Mouse (Mus musculus) myocyte (in vitro differentiated cells): ENCODE data around the gene F830045P16Rik. TPM values are rescaled to one million over a fixed set of nuclear protein-coding genes. Genes with fewer than 3 reads are reported as not detected.

ENCODE experiments used
- H3K27me3 ChIP-seq: one replicate; pipeline ENCODE4 v1.6.1; 2011; ENCODE audit not compliant: control insufficient read depth, insufficient read depth, insufficient read length
- H3K36me3 ChIP-seq: one replicate; pipeline ENCODE4 v1.6.1; 2011; ENCODE audit not compliant: control insufficient read depth, insufficient read depth
- H3K4me2 ChIP-seq: one replicate; pipeline ENCODE4 v1.6.1; 2011; ENCODE audit warnings: low read depth, control low read depth
- H3K4me3 ChIP-seq: one replicate; pipeline ENCODE4 v1.5.1; 2011; ENCODE audit warnings: mild to moderate bottlenecking, control low read depth, moderate library complexity
- H3K79me2 ChIP-seq: one replicate; pipeline ENCODE4 v1.6.1; 2011; ENCODE audit not compliant: control insufficient read depth, insufficient read depth
- H3ac ChIP-seq: one replicate; pipeline ENCODE4 v1.6.1; 2011; ENCODE audit not compliant: control insufficient read depth, insufficient read length
- CEBPB ChIP-seq: IDR thresholded peaks from 2 replicates; pipeline ENCODE4 v1.6.1; 2011; ENCODE audit warnings: mild to moderate bottlenecking, moderate library complexity; ENCODE audit not compliant: poor library complexity, insufficient read depth, severe bottlenecking
- E2F4 ChIP-seq: IDR thresholded peaks from one replicate; pipeline ENCODE4 v1.6.1; 2011; ENCODE audit warnings: mild to moderate bottlenecking, control low read depth, moderate library complexity; ENCODE audit not compliant: insufficient read depth
- MAX ChIP-seq: IDR thresholded peaks from one replicate; pipeline ENCODE4 v1.6.1; 2011; ENCODE audit warnings: low read depth, mild to moderate bottlenecking, control low read depth
- MYOD1 ChIP-seq, 3 experiments: IDR thresholded peaks; one replicate each; pipeline ENCODE4 v1.6.1; 2011; ENCODE audit warnings: control low read depth in 2 of 3, low read depth in 2 of 3, mild to moderate bottlenecking in 2 of 3, moderate library complexity in 1 of 3; ENCODE audit not compliant: insufficient read length in 2 of 3, control insufficient read depth in 1 of 3
- MYOG ChIP-seq, 3 experiments: IDR thresholded peaks; one replicate each; pipeline ENCODE4 v1.6.1; 2011; ENCODE audit warnings: control low read depth in 2 of 3, low read depth in 2 of 3, mild to moderate bottlenecking in 2 of 3; ENCODE audit not compliant: insufficient read length in 2 of 3, control insufficient read depth in 1 of 3, insufficient read depth in 1 of 3
- POLR2A ChIP-seq: IDR thresholded peaks from one replicate; pipeline ENCODE4 v1.6.1; 2011; ENCODE audit warnings: low read depth, mild to moderate bottlenecking, control low read depth, moderate library complexity; ENCODE audit not compliant: insufficient read length
- POLR2AphosphoS2 ChIP-seq: IDR thresholded peaks from one replicate; pipeline ENCODE4 v1.6.1; 2011; ENCODE audit warnings: low read depth, control low read depth; ENCODE audit not compliant: insufficient read length
- REST ChIP-seq: IDR thresholded peaks from one replicate; pipeline ENCODE4 v1.6.1; 2011; ENCODE audit warnings: mild to moderate bottlenecking, control low read depth, moderate library complexity; ENCODE audit not compliant: insufficient read depth, insufficient read length
- SRF ChIP-seq: IDR thresholded peaks from one replicate; pipeline ENCODE4 v1.6.1; 2011; ENCODE audit warnings: low read depth; ENCODE audit not compliant: control insufficient read depth, insufficient read length
- TCF12 ChIP-seq: IDR thresholded peaks from one replicate; pipeline ENCODE4 v1.6.1; 2011; ENCODE audit warnings: mild to moderate bottlenecking, control low read depth; ENCODE audit not compliant: poor library complexity, insufficient read depth, severe bottlenecking
- TCF3 ChIP-seq: IDR thresholded peaks from one replicate; pipeline ENCODE4 v1.6.1; 2011; ENCODE audit warnings: low read depth, control low read depth; ENCODE audit not compliant: insufficient read length
- USF1 ChIP-seq: IDR thresholded peaks from one replicate; pipeline ENCODE4 v1.6.1; 2011; ENCODE audit warnings: low read depth, mild to moderate bottlenecking, control low read depth, moderate library complexity
- polyA plus RNA-seq: library from polyadenylated mRNA; unstranded; fragments of >200 nt; fragmentation: generic; extraction: Trizol; gene quantifications from one replicate; pipeline ENCODE4 v1.2.1, GENCODE M21; 2012; ENCODE audit warnings: missing spikeins

The F830045P16Rik gene
- polyA plus RNA-seq, 1 experiment, result not detected

- TF ChIP-seq CEBPB, result no peak
- no peak for TF ChIP-seq MYOG (IDR thresholded peaks at IDR 0.05; ENCODE audit: control insufficient read depth in 1 of 3, insufficient read depth in 1 of 3, insufficient read length in 2 of 3, low read depth in 2 of 3)
- TF ChIP-seq REST, result no peak
- no peak for TF ChIP-seq SRF
- no peak for TF ChIP-seq TCF12
- TF ChIP-seq TCF3, result no peak
- no peak for TF ChIP-seq POLR2A
- TF ChIP-seq MAX, result no peak
- TF ChIP-seq MYOD1 (IDR thresholded peaks at IDR 0.05; ENCODE audit: control insufficient read depth in 1 of 3, insufficient read length in 2 of 3, low read depth in 2 of 3), result no peak
- TF ChIP-seq USF1, result no peak
- TF ChIP-seq POLR2AphosphoS2, result no peak
- no peak for TF ChIP-seq E2F4
These were observed 44.3 kb upstream of the F830045P16Rik start for GRCm38 (mm10) chr2:129580656-129581055.

DNA sequence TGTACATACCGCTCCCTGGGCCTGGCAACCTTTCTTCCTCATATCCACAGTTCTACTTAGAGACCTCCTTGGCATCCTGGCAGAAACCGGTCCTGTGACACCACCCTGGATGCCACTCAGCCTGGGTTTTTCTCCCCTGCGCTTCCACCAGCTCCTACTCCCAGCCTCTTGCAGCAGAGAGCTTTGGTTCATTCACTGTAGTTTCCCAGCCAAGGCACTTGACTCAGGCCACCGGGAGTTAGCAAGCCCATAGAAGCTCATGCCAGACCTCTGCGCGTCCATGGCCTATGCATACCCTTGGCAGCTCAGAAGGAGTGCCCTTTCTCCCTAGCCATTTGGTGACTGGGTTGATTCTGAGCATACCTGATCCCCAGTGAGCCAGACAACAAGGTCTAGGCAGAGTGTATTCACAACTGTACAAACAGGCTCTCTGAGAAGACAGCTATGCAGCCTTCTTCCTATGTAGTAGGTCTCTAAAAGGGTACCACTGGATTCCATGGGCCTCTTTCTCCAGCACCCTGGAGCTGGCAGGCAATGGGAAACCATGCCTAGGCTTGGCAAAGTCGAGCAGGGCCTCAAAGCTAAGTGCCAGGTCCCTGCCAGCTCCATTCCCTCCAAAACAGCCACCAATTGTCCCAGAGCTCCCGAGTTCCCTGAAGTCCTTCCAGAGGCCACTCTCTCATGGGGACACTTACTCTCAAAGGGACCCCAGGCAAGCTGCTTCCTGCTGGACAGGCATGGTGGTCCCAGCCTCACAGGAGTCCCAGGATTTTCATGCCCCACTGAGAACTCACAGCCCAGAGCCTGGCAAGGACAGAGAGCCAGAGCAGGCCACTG, 40.4 kb upstream of the F830045P16Rik start:
- peaks cover 40% of the 10 kb centered on the region for H3K27me3 ChIP-seq
- H3ac ChIP-seq, result no peak overlapping the region
- H3K4me3 ChIP-seq, result no peak overlapping the region
- no peak for TF ChIP-seq POLR2AphosphoS2
- TF ChIP-seq POLR2A, result no peak
- no peak for TF ChIP-seq TCF12
- no peak for TF ChIP-seq CEBPB
- TF ChIP-seq MYOD1 (IDR thresholded peaks at IDR 0.05; ENCODE audit: control insufficient read depth in 1 of 3, insufficient read length in 2 of 3, low read depth in 2 of 3), result no peak
- no peak for TF ChIP-seq USF1
- no peak for TF ChIP-seq TCF3
- no peak for TF ChIP-seq MYOG (IDR thresholded peaks at IDR 0.05; ENCODE audit: control insufficient read depth in 1 of 3, insufficient read depth in 1 of 3, insufficient read length in 2 of 3, low read depth in 2 of 3)
- TF ChIP-seq SRF, result no peak
- no peak for TF ChIP-seq MAX
- TF ChIP-seq E2F4, result no peak
- no peak for TF ChIP-seq REST
- H3K79me2 ChIP-seq, result no peaks in the 10 kb centered on the region
- no peaks in the 10 kb centered on the region for H3K36me3 ChIP-seq
- no peak overlapping the region for H3K4me2 ChIP-seq

More at GRCm38 (mm10) chr2:129580656-129581055, 44.3 kb upstream of the F830045P16Rik start:
- Histone ChIP-seq H3K4me2 (no peak overlapping the region), H3K79me2 (no peaks in the 10 kb centered on the region), H3K27me3 (peaks cover 8% of the 10 kb centered on the region), H3K4me3 (no peak overlapping the region), H3ac (no peak overlapping the region), H3K36me3 (no peaks in the 10 kb centered on the region)

GRCm38 (mm10) chr2:129575113-129575512, 38.7 kb upstream of the F830045P16Rik start:
- Histone ChIP-seq H3K27me3 (peaks cover 50% of the 10 kb centered on the region), H3K4me3 (no peak overlapping the region), H3ac (no peak overlapping the region)

GRCm38 (mm10) chr2:129574395-129575046, 38.1 kb upstream of the F830045P16Rik start:
- TF ChIP-seq MAX (no peak), POLR2AphosphoS2 (no peak), TCF12 (no peak), USF1 (no peak), SRF (no peak), POLR2A (no peak), E2F4 (no peak), TCF3 (no peak), MYOD1 (IDR thresholded peaks at IDR 0.05; ENCODE audit: control insufficient read depth in 1 of 3, insufficient read length in 2 of 3, low read depth in 2 of 3) (no peak)
- Histone ChIP-seq H3K4me3 (no peak overlapping the region), H3K27me3 (peaks cover 54% of the 10 kb centered on the region)

More at GRCm38 (mm10) chr2:129575113-129575512, 38.7 kb upstream of the F830045P16Rik start:
- TF ChIP-seq TCF12 (no peak), MAX (no peak), USF1 (no peak), E2F4 (no peak), POLR2AphosphoS2 (no peak), CEBPB (no peak), SRF (no peak), REST (no peak), MYOD1 (IDR thresholded peaks at IDR 0.05; ENCODE audit: control insufficient read depth in 1 of 3, insufficient read length in 2 of 3, low read depth in 2 of 3) (no peak), POLR2A (no peak), TCF3 (no peak), MYOG (IDR thresholded peaks at IDR 0.05; ENCODE audit: control insufficient read depth in 1 of 3, insufficient read depth in 1 of 3, insufficient read length in 2 of 3, low read depth in 2 of 3) (no peak)
- H3K79me2 ChIP-seq, result no peaks in the 10 kb centered on the region
- no peak overlapping the region for H3K4me2 ChIP-seq
- H3K36me3 ChIP-seq, result no peaks in the 10 kb centered on the region

More at GRCm38 (mm10) chr2:129574395-129575046, 38.1 kb upstream of the F830045P16Rik start:
- H3K79me2 ChIP-seq, result no peaks in the 10 kb centered on the region
- H3K36me3 ChIP-seq, result no peaks in the 10 kb centered on the region
- H3K4me2 ChIP-seq, result no peak overlapping the region
- no peak overlapping the region for H3ac ChIP-seq
